Mouse (Mus musculus): ENCODE results near the gene Alg13.

Alg13 gene

GRCm38 (mm10) chrX:144317548-144318163, at the start of gene Alg13:
Gene Alg13 (plus strand): TSS chrX:144317804.
- peak; percentile 51 to 75 for DNase-seq

GRCm38 (mm10) chrX:144268606-144269005, 49.0 kb upstream of the Alg13 start:
- no peak for DNase-seq

- DNase-seq: no peak
These were observed 16.1 kb upstream of the Alg13 start for GRCm38 (mm10) chrX:144301476-144301875.

- DNase-seq: no peak
These were observed 11.9 kb upstream of the Alg13 start for GRCm38 (mm10) chrX:144305659-144306058.

- DNase-seq: no peak
These were observed 3.6 kb upstream of the Alg13 start for GRCm38 (mm10) chrX:144314041-144314440.

GRCm38 (mm10) chrX:144315028-144315427, 2.6 kb upstream of the Alg13 start:
- DNase-seq: no peak

GRCm38 (mm10) chrX:144316004-144316403, 1.6 kb upstream of the Alg13 start:
- DNase-seq: peak in 1 of 2 experiments; percentile 23

GRCm38 (mm10) chrX:144318164-144318979, 768 bp downstream of the Alg13 start:
- DNase-seq: peak in 1 of 2 experiments; percentile 3

GRCm38 (mm10) chrX:144319366-144319765, 1.8 kb downstream of the Alg13 start:
- DNase-seq: no peak

GRCm38 (mm10) chrX:144325375-144325774, 7.8 kb downstream of the Alg13 start:
- no peak for DNase-seq

- no peak for DNase-seq
These were observed 17.9 kb downstream of the Alg13 start for GRCm38 (mm10) chrX:144335332-144336015.

GRCm38 (mm10) chrX:144337938-144338337, 20.3 kb downstream of the Alg13 start:
- no peak for DNase-seq

GRCm38 (mm10) chrX:144338355-144338754, 20.8 kb downstream of the Alg13 start:
- DNase-seq: no peak

GRCm38 (mm10) chrX:144374196-144374595, 56.6 kb downstream of the Alg13 start:
- DNase-seq: no peak

- DNase-seq: peak; percentile 2 to 6
These were observed 85.9 kb downstream of the Alg13 start for GRCm38 (mm10) chrX:144403526-144403925.

- DNase-seq: peak in 1 of 2 experiments; percentile 1
These were observed 90.4 kb downstream of the Alg13 start for GRCm38 (mm10) chrX:144408036-144408435.

- DNase-seq: no peak
These were observed 102.7 kb downstream of the Alg13 start for GRCm38 (mm10) chrX:144420259-144420658.

GRCm38 (mm10) chrX:144421091-144421490, 103.5 kb downstream of the Alg13 start:
- no peak for DNase-seq

- no peak for DNase-seq
These were observed 106.2 kb downstream of the Alg13 start for GRCm38 (mm10) chrX:144423848-144424247.
